Mouse (Mus musculus): ENCODE measurements at regions not wholly inside any gene's neighbourhood (a gene's known extent, or its start where the extent isn't known, plus 50 kb on each side); places are given as distances from the start of the nearest gene placed in this dataset.

DNA sequence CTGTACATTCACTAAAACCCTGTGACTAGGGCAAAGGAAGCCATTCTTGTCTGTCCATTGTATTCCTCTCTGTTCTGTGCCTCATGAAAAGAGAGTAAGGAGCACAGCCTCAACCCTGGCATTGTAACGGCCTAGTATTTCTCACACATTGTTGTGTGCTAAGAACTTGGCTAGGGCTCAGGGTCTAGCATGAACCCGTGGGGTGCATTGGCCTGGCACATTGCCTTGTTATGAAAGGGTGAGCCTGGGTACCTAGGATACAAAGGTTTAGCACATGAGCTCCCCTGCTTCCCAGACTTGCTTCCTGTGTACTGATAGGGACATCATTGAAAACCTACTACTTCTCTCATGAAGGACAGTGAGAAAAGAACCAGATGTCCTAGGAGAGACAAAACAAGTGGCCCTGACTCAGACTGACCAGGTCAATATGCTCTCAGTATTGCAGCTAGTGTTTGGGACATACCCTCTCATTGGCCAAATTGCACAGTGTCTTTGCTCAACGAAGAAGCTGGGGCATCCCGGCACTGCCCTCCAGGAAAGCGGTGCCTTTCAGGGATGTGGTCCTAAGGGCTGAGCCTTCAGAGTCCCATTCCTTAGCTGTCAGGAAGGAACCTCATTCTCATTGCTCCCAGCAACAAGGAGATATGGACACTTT lies 298.6 kb downstream of the Glrx3 start:
- DNase-seq, result no peak

DNA sequence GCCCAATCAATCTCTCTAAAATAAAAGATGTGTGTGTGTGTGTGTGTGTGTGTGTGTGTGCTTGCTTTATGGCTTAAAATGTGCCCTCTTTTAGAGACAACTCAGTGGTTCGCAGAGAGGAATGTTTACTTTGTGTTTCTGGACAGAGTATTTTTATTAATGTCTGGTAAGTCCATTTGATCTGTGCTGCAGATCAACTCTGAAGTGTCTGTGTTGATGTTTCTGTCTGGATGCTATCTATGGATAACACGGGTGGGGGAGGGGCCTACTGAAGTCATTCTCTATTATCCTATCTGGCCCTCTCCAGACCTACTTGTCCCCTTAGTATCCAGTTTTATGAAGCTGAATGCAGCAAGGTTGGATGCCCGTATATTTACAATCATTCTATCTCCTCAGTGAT lies 304.3 kb downstream of the Glrx3 start:
- intact Hi-C loops (cut with DNase I; ENCODE audit: low total_unique reads), result no loop called here
- no peak for DNase-seq

More for the DNA sequence above, 298.6 kb downstream of the Glrx3 start:
- intact Hi-C loops (cut with DNase I; ENCODE audit: low total_unique reads), result no loop called here

DNA sequence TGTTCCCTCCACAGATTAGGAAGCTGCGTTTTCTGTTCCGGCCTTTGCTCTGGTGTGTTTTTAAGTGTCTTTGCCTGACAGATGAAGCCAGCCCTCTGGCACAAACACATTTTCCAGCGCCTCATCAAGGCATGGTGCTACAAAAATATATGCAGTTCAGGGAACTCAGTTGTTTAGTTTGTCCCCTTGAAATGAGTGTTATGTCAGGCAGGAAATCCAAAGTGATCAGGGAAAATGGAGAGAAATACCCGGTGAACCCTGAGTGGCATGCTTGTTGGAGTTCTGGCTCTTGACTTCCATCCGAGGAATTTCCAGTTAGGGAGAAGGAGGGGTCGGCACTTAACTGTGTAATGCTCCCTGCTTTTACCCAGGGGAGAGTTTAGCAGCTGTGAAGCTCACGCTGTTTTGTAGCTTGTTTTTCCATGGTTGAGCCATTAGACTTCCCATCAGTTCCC lies 304.9 kb downstream of the Glrx3 start:
- intact Hi-C loops (cut with DNase I; ENCODE audit: low total_unique reads), result no loop called here
- DNase-seq, result no peak

DNA sequence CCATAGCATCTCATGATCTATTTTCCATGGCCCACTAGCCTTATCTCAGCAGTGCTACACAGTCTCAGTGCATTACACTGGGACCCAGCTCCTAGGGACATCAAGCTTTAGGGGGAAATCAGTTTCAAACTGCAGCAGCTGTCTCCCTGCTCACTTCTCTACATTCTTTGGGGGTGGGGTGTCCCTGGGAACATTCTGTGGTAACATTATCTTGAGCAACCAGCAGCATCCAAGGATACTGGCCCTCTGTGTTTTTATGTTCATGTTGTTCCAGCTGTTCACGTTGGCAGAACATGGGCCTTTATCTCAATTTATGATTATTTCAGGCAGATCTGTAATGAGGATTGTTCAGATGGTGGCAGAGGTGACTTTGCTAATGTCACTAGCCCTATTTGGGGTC lies 308.2 kb downstream of the Glrx3 start:
- no peak for DNase-seq
- intact Hi-C loops (cut with DNase I; ENCODE audit: low total_unique reads), result no loop called here

DNA sequence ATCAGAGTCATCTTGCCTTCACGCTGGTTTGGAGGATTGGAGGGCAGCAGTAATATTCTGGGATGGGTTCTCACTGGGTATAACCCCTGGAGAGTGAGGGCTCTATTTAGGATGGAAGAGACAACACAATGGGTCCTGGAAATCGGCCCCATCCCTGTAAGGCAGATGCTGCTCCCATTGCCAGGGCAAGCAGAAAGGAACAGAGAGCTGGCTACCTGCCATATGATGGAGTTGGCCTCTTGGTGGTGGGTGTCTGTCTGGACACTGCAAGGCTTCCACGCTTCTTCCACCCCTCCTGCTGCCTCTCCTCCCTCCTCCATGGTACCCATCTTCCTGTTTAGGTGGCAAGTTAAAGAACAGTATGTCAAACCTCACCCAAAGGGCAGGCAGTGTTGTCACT lies 308.6 kb downstream of the Glrx3 start:
- intact Hi-C loops (cut with DNase I; ENCODE audit: low total_unique reads), result no loop called here
- DNase-seq, result no peak

DNA sequence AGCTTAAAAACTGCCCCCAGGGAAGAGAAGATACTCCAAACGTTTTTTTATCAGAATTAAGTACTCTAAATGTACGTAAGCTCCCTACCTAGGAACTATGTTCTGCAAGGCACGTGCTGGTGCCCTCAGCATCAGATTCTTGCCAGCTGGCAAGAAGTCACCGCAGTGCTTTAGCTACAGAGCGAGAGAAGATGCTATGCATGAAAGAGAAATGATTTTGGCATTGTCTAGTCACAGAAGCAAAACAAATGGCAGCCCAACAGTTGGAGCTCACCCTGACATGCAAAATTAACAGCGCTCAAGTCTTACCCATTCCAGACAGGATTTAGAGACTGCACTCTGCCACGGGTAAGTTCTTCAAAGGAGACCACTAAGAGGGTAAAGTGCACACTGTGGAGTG lies 311.5 kb downstream of the Glrx3 start:
- intact Hi-C loops (cut with DNase I; ENCODE audit: low total_unique reads), result no loop called here
- DNase-seq, result no peak

DNA sequence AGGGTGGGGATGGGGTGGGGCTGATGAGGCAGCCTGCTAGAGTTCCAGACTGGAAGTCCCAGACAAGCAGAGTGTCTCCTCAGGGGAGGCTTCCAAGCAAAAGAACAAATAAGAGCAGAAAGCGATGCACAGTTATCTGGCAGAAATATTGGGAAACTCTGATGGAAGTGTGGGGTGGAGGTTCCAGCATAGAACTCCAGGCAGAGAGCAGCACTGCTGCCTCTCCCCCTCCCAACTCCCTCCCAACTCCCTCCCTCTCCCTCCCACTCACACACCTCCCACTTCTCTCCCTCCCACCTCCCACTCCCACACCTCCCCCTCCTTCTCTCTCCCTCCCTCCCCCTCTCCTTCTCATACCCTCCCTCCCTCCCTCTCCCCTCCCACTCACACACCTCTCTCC lies 313.3 kb downstream of the Glrx3 start:
- DNase-seq, result no peak
- intact Hi-C loops (cut with DNase I; ENCODE audit: low total_unique reads), result no loop called here

DNA sequence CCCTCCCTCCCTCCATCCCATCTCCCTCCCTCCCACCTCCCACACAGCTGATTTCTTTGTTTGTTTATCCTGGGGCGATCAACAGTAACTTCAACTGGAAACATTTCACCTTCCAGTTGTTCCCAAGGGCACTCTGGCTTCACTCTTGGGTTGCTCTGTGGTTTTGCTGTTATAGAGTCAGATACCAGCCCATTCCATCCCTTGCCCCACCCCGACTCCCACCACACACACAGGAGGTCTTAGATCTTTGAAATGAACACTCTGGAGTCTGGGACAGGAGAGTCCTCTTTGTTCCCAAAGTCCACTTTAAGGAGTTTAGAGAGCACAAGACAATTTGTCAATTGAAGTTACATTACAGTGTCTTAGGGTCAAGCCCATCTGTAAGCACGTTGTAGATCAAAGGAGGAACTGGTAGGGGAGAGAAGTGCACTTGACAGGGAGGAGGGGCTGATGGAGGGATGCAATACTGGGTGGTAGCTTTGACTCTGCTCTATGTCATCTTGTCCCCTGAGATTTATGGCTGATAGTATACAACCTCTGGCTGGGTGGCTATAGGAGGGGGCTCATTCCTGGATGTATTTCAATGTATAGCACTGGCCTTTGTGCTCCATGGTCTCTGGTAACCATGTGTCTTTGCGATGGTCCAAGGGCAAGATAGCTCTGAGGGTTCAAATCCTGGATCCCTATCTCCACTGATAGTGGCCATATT lies 313.9 kb downstream of the Glrx3 start:
- intact Hi-C loops (cut with DNase I; ENCODE audit: low total_unique reads), result no loop called here
- DNase-seq, result no peak

DNA sequence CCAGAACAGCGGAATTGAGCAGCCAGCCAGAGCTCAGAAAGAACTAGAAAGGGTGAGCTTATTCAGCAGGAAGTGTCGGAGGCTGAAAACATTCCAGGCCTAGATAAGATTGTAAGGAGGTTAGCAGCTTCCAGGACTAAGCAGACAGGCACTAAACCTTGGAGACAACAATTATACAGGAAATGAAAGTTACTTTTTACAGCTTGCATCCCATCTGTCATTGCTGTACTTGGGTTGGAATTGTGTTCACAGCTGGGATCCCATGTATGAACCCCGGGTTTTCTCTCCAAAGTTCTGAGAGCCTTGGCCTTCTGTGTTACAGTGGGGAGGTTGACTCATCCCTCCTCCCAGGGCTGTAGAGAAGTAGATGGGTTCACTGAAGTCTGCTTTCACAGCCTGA lies 328.5 kb downstream of the Glrx3 start:
- intact Hi-C loops (cut with DNase I; ENCODE audit: low total_unique reads), result no loop called here
- no peak for DNase-seq

DNA sequence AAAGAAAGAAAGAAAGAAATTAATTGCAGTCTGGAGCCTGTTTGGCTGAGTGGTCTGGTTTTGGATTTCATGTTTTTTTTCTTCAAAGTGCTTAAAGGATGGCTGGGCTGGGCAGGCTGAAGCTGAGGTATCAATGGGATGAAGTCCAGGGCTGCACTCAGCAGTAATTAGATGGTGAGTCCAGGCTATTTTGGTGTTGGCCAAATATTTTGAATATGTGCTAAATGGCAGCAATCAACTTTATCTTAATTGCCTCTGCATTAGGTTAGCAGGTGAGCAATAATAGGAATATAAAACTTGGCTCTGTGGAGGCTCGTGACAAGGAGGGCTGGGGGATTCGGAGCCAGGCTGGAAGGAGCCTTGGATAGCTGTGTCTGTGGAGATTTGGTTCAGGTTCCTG lies 329.3 kb downstream of the Glrx3 start:
- intact Hi-C loops (cut with DNase I; ENCODE audit: low total_unique reads), result no loop called here
- DNase-seq, result no peak

DNA sequence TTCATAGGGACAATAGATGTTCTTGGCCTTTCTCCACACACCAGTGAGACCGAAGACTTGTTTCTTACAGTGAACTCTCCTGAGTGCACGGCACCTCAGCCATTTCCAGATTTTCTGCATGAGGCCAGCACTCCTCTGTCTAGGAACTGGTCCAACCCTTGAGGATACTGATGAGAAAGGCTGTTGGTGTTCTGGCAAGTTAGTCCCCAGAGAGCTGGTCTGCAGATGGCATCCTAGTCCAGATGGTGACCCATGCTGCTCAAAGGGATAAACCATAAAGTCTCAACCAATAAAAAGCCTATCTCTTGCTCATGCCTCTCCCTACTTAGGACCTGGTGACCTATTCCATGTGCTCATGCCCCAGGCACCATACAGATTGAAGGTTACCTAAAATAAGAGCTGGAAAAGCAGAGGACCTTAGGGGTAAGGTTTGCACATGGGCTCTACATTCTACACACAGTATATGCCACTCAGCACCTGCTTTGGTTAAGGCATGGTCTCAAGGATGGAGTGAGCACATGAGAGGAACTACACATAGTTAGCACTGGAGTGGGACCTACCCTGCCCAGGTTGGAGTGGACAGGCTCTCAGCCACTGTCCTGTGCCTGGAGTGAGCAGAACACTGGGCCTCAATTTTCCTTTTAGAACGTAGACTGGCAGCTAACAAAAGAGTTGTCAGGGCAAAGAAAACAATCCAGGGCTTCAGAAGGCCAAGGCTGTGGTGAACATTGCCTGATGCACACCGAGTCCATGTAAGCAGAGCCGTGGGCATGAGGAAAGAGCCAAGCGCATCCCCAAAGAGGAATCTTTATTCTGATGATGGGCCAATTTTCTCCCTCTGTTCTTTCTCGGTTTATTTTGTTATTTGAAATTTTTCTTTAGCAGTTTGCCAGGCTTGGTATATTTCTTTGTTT lies 335.9 kb downstream of the Glrx3 start:
- intact Hi-C loops (cut with DNase I; ENCODE audit: low total_unique reads), result no loop called here
- DNase-seq, result no peak

DNA sequence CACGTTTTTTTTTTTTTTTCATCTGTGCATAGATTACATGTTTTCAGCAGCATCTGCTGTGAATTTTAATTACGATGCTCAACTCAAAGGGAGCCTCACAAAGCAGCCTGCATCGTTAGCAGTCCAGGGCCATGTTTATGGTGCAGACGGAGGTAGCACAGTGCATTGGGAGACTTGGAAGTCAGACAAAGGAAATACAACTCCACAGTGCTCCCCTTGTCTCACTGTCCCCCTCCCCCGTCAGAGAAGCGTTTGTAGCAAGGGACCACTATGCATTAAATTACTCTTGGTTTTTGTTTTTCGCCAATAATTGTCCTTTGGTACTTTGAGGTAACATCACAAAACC lies 336.5 kb downstream of the Glrx3 start:
- no peak for DNase-seq
- intact Hi-C loops (cut with DNase I; ENCODE audit: low total_unique reads), result no loop called here

DNA sequence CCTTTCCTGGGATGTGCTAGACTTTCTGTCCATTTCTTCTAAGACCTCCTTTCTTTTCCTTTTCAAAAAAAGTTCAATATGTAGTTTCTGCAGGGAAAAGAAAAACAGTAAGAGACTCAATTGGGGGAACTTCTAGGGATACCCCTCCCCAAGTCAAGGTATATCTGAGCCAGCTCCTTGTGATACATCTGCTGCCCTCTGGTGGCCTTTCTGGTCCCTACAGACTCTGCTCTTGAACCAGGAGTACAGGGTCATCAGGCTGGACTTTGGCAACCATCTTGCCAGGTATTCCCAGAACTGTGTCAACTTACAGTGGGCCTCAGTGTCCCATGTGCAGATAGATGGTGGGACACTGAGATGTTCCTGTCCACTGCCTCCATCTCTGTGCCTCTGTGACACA lies 346.5 kb downstream of the Glrx3 start:
- intact Hi-C loops (cut with DNase I; ENCODE audit: low total_unique reads), result loop anchor here (5.0 kb wide), 1 partner anchor 302 kb away; no protein-coding TSS in a partner anchor

DNA sequence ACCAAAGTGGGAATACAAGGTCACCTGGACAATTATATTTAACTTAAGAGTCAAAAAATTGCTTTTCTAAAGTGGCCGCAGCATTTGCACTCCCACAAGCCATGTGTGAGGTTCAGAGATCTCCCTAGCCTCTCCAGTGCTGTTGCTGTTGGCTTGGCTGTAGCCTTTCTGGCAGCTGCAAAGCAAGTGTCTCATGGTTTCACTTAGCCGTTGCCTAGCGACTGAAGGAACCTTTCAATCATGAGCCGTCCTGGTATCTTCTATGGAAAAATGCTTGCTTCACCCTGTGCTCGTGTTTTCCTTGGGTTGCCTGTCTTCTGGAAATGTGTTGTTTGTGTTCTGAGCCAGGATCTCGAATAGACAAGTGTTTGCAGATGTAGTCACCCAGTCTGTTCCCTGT lies 367.9 kb downstream of the Glrx3 start:
- intact Hi-C loops (cut with DNase I; ENCODE audit: low total_unique reads), result no loop called here
- DNase-seq, result peak; percentile 61

More for the DNA sequence above, 346.5 kb downstream of the Glrx3 start:
- DNase-seq, result peak; percentile 19

DNA sequence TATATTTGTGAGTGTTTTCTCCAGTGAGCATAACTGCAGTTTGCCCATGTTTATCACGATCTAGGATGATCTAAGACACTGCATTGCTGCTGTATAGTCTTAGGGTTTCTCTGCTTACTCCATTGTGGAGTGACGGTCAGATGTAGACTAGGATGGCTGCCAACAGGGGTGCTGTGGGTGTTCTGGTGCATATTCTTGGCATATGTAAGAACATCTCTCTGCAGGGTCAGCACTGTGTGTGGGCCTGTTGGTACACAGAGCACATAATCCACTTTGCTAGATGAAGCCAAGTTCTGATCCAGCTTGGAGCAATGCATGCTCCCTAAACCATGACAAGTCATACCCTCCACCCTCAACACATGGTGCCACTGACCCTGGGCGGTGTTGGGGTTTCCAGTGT lies 375.4 kb downstream of the Glrx3 start:
- DNase-seq, result no peak
- intact Hi-C loops (cut with DNase I; ENCODE audit: low total_unique reads), result no loop called here

DNA sequence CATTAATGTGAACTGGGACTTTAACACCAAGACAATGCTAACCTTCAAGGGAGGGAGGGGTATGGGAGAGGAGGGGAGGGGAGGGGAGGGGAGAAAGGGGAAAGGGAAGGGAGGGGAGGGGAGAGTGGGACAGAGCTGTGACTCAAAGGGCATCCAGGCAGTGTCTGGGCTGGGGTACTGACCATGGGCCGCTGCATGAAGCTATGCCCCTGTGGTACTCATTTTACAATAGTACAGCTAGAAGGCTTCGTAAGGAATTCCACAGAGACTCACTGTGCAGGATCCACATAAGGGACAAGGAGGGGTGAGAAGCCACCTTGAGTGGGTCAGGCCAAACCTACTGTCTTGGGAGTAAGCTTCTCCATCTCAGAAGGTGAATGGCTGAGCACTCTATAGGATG lies 403.1 kb downstream of the Glrx3 start:
- intact Hi-C loops (cut with DNase I; ENCODE audit: low total_unique reads), result no loop called here
- DNase-seq, result no peak

DNA sequence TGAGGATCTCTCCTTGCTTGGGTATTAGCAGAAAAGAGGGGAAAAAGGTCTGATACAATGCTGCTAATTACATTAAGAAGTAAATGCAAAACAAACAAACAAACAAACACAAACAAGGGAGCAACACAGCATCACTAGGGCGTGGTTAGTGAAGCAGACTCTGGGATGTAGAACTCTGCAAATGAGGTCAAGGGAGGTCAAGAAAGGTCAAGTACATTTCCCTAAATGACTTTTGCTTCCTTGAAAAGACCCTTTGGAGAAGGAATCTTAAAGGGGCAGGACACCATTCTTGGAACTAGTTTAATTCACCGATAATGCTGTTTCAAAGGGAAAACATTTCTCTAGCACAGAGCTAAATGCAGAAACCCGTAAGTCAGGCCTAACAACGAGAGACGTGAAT lies 403.6 kb downstream of the Glrx3 start:
- intact Hi-C loops (cut with DNase I; ENCODE audit: low total_unique reads), result no loop called here
- no peak for DNase-seq

DNA sequence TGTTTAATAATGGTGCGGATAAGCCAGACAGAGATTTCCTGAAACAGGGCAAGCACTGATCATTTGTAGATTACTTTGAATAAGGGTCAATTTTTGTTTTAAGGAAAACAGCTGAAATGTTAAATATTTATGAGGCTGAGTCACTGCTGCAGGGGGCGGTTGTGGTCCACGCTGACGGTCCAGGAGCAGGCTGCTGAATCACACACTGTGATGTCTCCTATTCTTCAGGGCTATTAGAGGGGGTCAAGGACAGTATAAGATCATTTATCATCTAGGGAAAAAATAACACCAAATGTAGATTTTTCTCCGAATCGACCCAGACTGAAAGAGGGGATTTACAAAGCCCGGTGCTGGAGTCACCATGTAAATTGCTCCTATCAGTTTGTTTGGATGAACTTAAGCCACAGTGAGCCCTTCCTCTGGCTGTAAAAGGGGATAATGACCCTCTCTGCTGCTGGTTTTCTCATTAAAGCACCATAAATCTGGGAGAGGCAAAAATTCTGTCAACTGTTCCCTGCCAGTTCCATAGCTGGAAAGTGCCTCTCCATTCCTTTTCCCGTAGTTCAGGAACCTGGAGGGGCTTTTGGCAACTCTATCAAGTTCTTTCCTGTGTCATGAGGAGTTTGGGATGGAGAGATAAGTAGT lies 404.2 kb downstream of the Glrx3 start:
- intact Hi-C loops (cut with DNase I; ENCODE audit: low total_unique reads), result no loop called here
- no peak for DNase-seq

DNA sequence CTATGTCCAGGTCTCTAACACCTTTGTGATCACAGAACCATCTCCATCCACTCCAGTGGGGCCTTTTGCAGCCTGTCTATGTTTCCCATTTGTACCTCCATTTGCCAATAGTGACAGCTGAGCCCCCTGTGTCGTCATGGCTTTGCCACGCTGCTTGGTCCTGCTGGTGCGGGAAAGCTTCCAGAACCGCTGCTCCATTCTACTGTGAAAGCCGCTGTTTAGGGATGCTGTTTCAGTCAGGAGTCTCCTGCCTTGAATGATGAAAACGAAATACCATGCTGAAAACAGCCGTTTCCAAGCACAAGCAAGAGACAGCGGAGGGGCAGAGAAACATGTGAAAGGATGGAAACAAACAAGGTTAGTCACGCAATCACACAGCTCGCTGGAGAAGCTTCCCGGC lies 410.4 kb downstream of the Glrx3 start:
- intact Hi-C loops (cut with DNase I; ENCODE audit: low total_unique reads), result no loop called here

DNA sequence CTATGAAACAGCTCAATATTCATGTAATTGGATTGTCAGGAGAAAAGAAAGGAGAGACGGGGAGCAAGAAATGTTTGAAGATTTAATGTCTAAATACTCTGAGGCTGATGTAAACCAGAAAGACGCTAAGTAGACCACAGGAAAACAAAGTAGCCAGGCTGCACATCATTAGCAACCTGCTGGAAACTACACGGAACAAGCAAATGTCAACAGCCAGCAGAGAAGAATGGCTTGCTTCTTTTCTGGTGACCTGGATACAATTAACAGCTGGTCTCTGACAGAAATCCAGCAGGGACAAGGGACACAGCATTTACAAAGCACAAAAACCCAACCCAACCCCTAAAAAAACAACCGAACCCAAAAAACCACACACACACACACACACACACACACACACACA lies 413.6 kb downstream of the Glrx3 start:
- intact Hi-C loops (cut with DNase I; ENCODE audit: low total_unique reads), result no loop called here
- no peak for DNase-seq

More for the DNA sequence above, 410.4 kb downstream of the Glrx3 start:
- DNase-seq, result peak; percentile 19
